Mouse (Mus musculus): Measurements from ENCODE around the gene Golt1a. TPM values are rescaled to one million over a fixed set of nuclear protein-coding genes. Genes with fewer than 3 reads are reported as not detected.
A peak's percentile ranks its signal among the peaks of the same experiment; 100 is the strongest.

Gene Golt1a
- not detected in 2 replicates for polyA plus RNA-seq (2014; fragmentation: Nextera tagmentation; extraction: Ambion mirVana)

DNA sequence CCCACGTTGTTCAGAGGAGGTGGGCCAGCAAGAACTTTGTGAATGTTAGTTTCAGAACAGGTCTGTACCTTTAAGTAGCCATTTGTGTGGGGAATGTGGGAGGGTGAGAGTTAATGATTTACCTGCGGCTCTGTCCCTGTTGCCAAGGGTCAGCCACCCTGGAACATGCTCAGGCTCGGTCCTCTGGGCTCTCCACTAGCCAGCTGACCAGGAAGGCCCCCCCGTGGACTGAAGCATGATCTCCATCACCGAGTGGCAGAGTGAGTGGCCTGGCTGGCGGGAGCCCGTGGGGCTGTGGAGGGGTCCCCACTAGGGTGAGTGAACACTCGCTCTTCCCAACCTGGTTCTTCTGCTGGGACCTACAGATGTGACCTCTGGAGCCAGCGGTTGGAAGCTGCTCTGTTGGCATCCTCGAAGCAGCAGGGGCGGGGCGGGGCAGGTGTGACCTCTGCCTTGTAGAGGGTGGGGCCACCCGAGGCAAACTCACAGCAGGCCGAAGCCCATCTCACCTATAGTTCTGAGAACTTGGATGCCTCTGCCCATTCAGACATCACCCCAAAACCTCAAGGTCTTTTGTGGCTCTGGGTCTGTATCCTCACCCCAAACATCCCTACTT lies at the start of gene Golt1a:
Gene Golt1a (plus strand): TSS at position 149 of the 616 bp plus-strand sequence.
- ATAC-seq (ENCODE audit: low FRiP score) (no peak), DNase-seq (ENCODE audit: low spot score) (no peak)
- Histone ChIP-seq H3K9ac (ENCODE audit: low read depth, low read length) (no peak within 1 kb of the TSS), H3K27me3 (ENCODE audit: control insufficient read depth, insufficient read depth, low read length) (no peaks in the 10 kb centered on the region), H3K4me3 (ENCODE audit: low read depth, low read length) (no peak within 1 kb of the TSS), H3K4me2 (replicated peaks; ENCODE audit: low read depth, low read length) (no peak within 1 kb of the TSS), H3K4me1 (replicated peaks; ENCODE audit: control insufficient read depth, insufficient read depth, low read length) (no peaks in the 10 kb centered on the region), H3K36me3 (ENCODE audit: control insufficient read depth, insufficient read depth, low read length) (no peaks in the 10 kb centered on the region), H3K9me3 (ENCODE audit: control insufficient read depth, low read length) (no peaks in the 10 kb centered on the region), H3K27ac (ENCODE audit: low read depth, low read length) (no peak within 1 kb of the TSS)
- 55% methylated on average over 14 of the region's 14 CpGs for WGBS

DNA sequence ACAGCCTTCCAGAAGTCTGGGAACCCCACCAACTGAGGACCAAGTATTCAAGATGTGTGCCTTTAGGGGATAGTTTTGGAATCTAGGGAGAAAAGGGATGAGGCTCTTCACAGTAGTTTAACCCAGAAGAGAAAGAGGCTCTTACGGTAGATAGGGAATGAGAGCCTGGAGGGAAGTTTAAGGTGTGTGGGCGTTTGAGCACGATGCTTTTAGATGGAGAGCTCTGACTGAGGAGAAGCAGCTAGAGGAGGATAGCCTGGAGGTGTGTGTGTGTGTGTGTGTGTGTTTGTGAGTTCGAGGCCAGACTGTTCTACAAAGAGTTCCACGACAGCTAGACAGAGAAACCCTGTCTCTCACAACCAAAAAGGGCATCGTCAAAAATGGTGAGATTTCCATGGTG lies 47.0 kb upstream of the Golt1a start:
- H3K4me3 ChIP-seq (ENCODE audit: low read depth, low read length) = no peak overlapping the region
- ATAC-seq (ENCODE audit: low FRiP score) (no peak), DNase-seq (ENCODE audit: low spot score) (no peak)
- H3K4me1 ChIP-seq (replicated peaks; ENCODE audit: control insufficient read depth, insufficient read depth, low read length) = peaks cover 6% of the 10 kb centered on the region
- no peaks in the 10 kb centered on the region for H3K9me3 ChIP-seq (ENCODE audit: control insufficient read depth, low read length)
- no peak overlapping the region for H3K9ac ChIP-seq (ENCODE audit: low read depth, low read length)
- no peaks in the 10 kb centered on the region for H3K27me3 ChIP-seq (ENCODE audit: control insufficient read depth, insufficient read depth, low read length)
- WGBS = 91% methylated on average over 6 of the region's 6 CpGs
- no peak overlapping the region for H3K4me2 ChIP-seq (replicated peaks; ENCODE audit: low read depth, low read length)
- H3K27ac ChIP-seq (ENCODE audit: low read depth, low read length) = no peak overlapping the region
- no peaks in the 10 kb centered on the region for H3K36me3 ChIP-seq (ENCODE audit: control insufficient read depth, insufficient read depth, low read length)

DNA sequence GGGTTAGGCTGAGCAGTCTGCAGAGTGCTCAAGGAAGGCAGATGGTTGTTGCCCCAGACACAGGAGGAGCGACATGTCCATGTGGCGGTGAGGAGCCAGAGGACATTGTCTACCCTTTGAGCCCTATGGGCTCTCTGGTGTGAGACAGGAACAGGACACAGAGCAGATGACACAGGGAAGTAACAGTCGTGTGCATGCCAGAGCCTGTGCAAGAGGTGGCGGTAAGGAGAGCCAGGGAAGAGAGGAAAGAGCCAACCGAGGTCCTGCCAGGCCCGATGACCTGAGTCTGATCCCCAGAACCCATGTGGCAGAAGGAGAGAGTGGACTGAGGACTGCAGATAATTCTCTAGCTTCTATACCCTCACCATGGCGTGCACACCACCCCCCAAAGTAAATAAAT lies 46.5 kb upstream of the Golt1a start:
- H3K9me3 ChIP-seq (ENCODE audit: control insufficient read depth, low read length) = no peaks in the 10 kb centered on the region
- no peak overlapping the region for H3K4me3 ChIP-seq (ENCODE audit: low read depth, low read length)
- 89% methylated on average over 7 of the region's 7 CpGs for WGBS
- ATAC-seq (ENCODE audit: low FRiP score) (no peak), DNase-seq (ENCODE audit: low spot score) (no peak)
- H3K27ac ChIP-seq (ENCODE audit: low read depth, low read length) = no peak overlapping the region
- H3K4me2 ChIP-seq (replicated peaks; ENCODE audit: low read depth, low read length) = no peak overlapping the region
- no peaks in the 10 kb centered on the region for H3K36me3 ChIP-seq (ENCODE audit: control insufficient read depth, insufficient read depth, low read length)
- H3K27me3 ChIP-seq (ENCODE audit: control insufficient read depth, insufficient read depth, low read length) = no peaks in the 10 kb centered on the region
- H3K9ac ChIP-seq (ENCODE audit: low read depth, low read length) = no peak overlapping the region
- peaks cover 5% of the 10 kb centered on the region for H3K4me1 ChIP-seq (replicated peaks; ENCODE audit: control insufficient read depth, insufficient read depth, low read length)

DNA sequence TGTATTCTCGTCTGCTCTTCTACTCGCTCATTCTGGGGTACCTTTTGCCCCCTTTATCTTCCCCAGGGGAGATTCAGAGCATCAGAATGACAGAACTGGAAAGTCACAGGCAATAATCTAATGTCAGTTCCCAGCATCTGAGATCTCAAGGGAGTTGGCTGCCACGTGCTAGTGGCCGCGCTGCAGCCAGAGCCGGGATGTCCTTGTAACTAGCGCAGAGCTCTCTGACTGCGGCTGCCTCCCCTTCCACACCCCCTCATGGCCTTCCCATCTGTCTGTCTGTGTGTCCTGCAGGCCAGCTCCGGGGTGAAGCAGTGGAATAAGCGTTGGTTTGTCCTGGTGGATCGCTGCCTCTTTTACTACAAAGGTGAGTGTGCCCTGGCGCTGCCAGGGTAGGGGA lies 45.2 kb upstream of the Golt1a start:
- H3K9me3 ChIP-seq (ENCODE audit: control insufficient read depth, low read length) = no peaks in the 10 kb centered on the region
- peaks cover 7% of the 10 kb centered on the region for H3K4me1 ChIP-seq (replicated peaks; ENCODE audit: control insufficient read depth, insufficient read depth, low read length)
- 68% methylated on average over 12 of the region's 12 CpGs for WGBS
- no peaks in the 10 kb centered on the region for H3K36me3 ChIP-seq (ENCODE audit: control insufficient read depth, insufficient read depth, low read length)
- H3K9ac ChIP-seq (ENCODE audit: low read depth, low read length) = no peak overlapping the region
- DNase-seq (ENCODE audit: low spot score) = no peak
- H3K4me2 ChIP-seq (replicated peaks; ENCODE audit: low read depth, low read length) = no peak overlapping the region
- no peak overlapping the region for H3K27ac ChIP-seq (ENCODE audit: low read depth, low read length)
- no peak for ATAC-seq (ENCODE audit: low FRiP score)
- H3K4me3 ChIP-seq (ENCODE audit: low read depth, low read length) = no peak overlapping the region
- H3K27me3 ChIP-seq (ENCODE audit: control insufficient read depth, insufficient read depth, low read length) = no peaks in the 10 kb centered on the region

DNA sequence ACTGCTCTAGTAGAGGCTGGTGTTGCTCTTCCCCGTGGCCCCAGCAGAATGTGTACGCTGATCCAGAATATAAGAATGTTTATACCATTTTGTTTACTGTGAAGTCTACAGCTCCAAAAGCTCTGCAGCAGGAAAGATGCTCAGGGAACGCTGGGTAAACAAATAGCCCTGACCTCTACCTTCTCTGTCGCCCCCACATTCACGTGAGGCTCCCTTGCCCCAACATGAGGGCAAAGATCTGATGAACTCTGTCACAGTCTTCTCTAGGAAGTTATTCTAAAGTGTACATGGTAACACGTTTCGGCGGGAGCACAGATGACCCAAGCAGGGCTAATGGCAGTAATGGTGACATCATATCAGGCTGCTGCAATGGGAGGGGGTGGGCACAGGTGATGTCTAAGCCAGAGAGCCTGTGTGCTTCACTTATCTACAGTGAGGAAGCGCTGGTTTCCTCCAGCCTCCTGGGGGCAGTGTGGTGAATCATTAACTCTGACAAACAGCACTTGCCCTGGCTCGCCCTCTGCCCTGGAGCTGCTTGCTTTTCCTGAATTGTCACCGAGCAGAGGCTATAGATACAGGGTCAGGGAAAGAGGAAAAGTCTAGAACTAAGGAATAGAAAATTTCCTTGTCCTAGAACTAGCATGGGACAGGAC lies 44.4 kb upstream of the Golt1a start:
- DNase-seq (ENCODE audit: low spot score) = no peak
- H3K9me3 ChIP-seq (ENCODE audit: control insufficient read depth, low read length) = no peaks in the 10 kb centered on the region
- no peak overlapping the region for H3K9ac ChIP-seq (ENCODE audit: low read depth, low read length)
- H3K36me3 ChIP-seq (ENCODE audit: control insufficient read depth, insufficient read depth, low read length) = no peaks in the 10 kb centered on the region
- no peak overlapping the region for H3K4me2 ChIP-seq (replicated peaks; ENCODE audit: low read depth, low read length)
- 54% methylated on average over 11 of the region's 11 CpGs for WGBS
- ATAC-seq (ENCODE audit: low FRiP score) = no peak
- no peak overlapping the region for H3K27ac ChIP-seq (ENCODE audit: low read depth, low read length)
- H3K4me3 ChIP-seq (ENCODE audit: low read depth, low read length) = no peak overlapping the region
- no peaks in the 10 kb centered on the region for H3K27me3 ChIP-seq (ENCODE audit: control insufficient read depth, insufficient read depth, low read length)
- peaks cover 7% of the 10 kb centered on the region for H3K4me1 ChIP-seq (replicated peaks; ENCODE audit: control insufficient read depth, insufficient read depth, low read length)

DNA sequence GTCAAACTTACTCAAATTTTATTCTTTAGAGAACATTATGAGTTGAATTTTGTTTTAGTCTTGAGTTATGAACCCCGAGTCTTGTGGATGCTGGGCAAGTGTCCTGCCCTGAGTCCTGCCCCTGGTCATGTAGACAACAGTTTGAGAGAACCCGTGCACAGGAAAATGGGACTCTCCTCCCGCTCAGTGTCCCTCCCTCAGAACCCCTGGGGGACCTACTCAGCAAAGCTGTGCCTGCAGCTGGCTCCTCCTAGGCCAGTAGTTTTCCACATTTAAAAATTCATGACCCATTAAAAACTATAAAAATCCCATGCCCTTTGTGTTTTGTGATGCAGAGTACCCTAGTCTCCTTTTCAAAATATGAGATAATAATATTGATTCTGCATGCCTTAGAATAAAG lies 42.5 kb upstream of the Golt1a start:
- DNase-seq (ENCODE audit: low spot score) = no peak
- WGBS = 51% methylated on average over 3 of the region's 3 CpGs
- peak overlapping the region; percentile 42; the same call in 1 of the 2 replicates for H3K27ac ChIP-seq (ENCODE audit: low read depth, low read length)

DNA sequence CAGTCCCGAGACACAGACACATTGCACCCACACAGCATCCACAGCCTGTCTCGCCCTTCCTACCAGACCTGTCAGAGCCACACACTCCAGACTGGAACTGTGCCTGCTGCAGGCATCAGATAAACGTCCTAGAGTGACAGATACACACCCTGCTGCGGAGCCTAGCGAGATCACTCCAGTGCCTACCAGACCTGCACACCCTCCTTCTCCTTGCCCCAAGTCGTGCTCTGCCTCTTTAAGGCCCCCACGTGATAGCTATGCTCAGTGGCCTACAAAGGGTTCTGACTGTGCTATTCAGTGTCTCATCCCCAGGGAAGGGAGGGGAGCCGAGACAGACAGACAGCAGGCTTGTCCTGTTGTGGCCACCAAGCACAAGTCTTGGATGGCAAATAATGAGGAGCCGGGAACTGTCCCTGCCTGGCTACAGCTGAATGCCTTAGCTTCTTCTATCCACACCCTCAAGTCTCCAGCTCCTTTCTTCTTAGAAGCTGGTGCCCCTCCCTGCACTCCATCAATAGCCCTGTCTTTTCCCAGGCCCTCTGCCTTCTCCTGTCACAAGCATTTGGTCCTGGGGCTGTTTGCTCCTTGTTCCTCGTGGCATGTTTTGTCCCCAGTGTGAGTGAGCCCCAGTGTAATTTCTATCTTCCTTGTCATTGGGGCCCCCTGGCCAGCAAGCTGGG lies 41.6 kb upstream of the Golt1a start:
- H3K36me3 ChIP-seq (ENCODE audit: control insufficient read depth, insufficient read depth, low read length) = no peaks in the 10 kb centered on the region
- H3K27ac ChIP-seq (ENCODE audit: low read depth, low read length) = peak overlapping the region; percentile 42
- WGBS = 15% methylated on average over 10 of the region's 10 CpGs
- H3K9me3 ChIP-seq (ENCODE audit: control insufficient read depth, low read length) = no peaks in the 10 kb centered on the region
- ATAC-seq (ENCODE audit: low FRiP score) (peak; percentile 78), DNase-seq (ENCODE audit: low spot score) (peak; percentile 55)
- 0 out of 2 replicates have a peak overlapping the region, but pooled peaks have one; percentile 19 for H3K4me2 ChIP-seq (replicated peaks; ENCODE audit: low read depth, low read length)
- peaks cover 7% of the 10 kb centered on the region for H3K4me1 ChIP-seq (replicated peaks; ENCODE audit: control insufficient read depth, insufficient read depth, low read length)
- peak overlapping the region; percentile 45 for H3K9ac ChIP-seq (ENCODE audit: low read depth, low read length)
- no peak overlapping the region for H3K4me3 ChIP-seq (ENCODE audit: low read depth, low read length)
- no peaks in the 10 kb centered on the region for H3K27me3 ChIP-seq (ENCODE audit: control insufficient read depth, insufficient read depth, low read length)

More for the DNA sequence above, 42.5 kb upstream of the Golt1a start:
- H3K9me3 ChIP-seq (ENCODE audit: control insufficient read depth, low read length) = no peaks in the 10 kb centered on the region
- no peak overlapping the region for H3K4me3 ChIP-seq (ENCODE audit: low read depth, low read length)
- no peak overlapping the region for H3K4me2 ChIP-seq (replicated peaks; ENCODE audit: low read depth, low read length)
- no peaks in the 10 kb centered on the region for H3K27me3 ChIP-seq (ENCODE audit: control insufficient read depth, insufficient read depth, low read length)
- H3K4me1 ChIP-seq (replicated peaks; ENCODE audit: control insufficient read depth, insufficient read depth, low read length) = peaks cover 7% of the 10 kb centered on the region
- H3K9ac ChIP-seq (ENCODE audit: low read depth, low read length) = peak overlapping the region; percentile 45; the same call in 1 of the 2 replicates
- ATAC-seq (ENCODE audit: low FRiP score) = no peak
- H3K36me3 ChIP-seq (ENCODE audit: control insufficient read depth, insufficient read depth, low read length) = no peaks in the 10 kb centered on the region

DNA sequence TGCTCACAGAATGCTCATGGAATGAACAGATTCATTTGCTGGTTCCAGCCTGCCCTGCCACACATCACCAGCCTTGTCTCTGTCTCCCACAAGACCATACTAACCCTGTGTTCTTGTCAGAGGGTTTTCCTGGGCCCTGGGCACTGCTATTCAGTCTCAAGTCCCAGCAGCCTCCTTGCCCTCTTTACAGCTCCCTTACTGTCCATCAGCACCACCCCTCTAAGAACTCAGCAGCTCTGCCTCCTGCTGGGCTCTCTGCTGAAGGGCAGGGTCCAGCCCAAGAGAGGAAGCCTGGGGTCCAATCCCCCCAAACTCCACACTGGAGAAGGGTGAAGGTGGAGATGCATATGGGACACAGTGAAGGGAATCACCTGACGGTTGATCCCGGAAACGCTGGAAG lies 41.1 kb upstream of the Golt1a start:
- no peak overlapping the region for H3K4me3 ChIP-seq (ENCODE audit: low read depth, low read length)
- H3K27me3 ChIP-seq (ENCODE audit: control insufficient read depth, insufficient read depth, low read length) = no peaks in the 10 kb centered on the region
- peaks cover 7% of the 10 kb centered on the region for H3K4me1 ChIP-seq (replicated peaks; ENCODE audit: control insufficient read depth, insufficient read depth, low read length)
- no peaks in the 10 kb centered on the region for H3K36me3 ChIP-seq (ENCODE audit: control insufficient read depth, insufficient read depth, low read length)
- 69% methylated on average over 3 of the region's 3 CpGs for WGBS
- DNase-seq (ENCODE audit: low spot score) (peak; percentile 39), ATAC-seq (ENCODE audit: low FRiP score) (peak; percentile 39)
- peak overlapping the region; percentile 42 for H3K27ac ChIP-seq (ENCODE audit: low read depth, low read length)
- no peaks in the 10 kb centered on the region for H3K9me3 ChIP-seq (ENCODE audit: control insufficient read depth, low read length)
- H3K4me2 ChIP-seq (replicated peaks; ENCODE audit: low read depth, low read length) = no peak overlapping the region
- peak overlapping the region; percentile 45 for H3K9ac ChIP-seq (ENCODE audit: low read depth, low read length)

Data from hindbrain, embryonic 11.5 days (tissue).